Mouse (Mus musculus): ENCODE data around the gene Dbn1.

Dbn1 gene

GRCm38 (mm10) chr13:55510668-55511491 lies 23.0 kb upstream of the Dbn1 start:
- DNase-seq (ENCODE audit: low read depth, low spot score): no peak

- DNase-seq (ENCODE audit: low read depth, low spot score): no peak
Measured at GRCm38 (mm10) chr13:55510332-55510667, 22.4 kb upstream of the Dbn1 start.

DNA sequence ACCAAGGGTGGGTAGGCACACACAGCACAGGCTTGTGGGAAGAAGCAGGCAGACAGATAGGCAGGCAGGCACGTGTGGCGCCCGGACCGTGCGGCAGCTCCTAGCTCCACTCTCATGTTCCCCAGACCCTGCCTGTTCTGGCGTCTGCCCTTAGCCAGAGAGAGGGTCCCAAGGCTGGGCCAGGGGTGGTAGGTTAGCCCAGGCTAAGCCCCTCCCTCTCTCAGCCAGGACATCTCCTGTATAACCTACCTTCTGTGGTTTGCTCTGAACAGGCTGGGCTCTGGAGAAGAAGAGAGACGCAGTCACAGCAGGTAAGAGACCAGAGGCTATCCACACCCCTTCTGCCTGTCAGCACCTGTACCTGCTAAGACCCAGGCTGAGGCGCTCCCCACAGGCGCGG lies 20.6 kb upstream of the Dbn1 start:
- no peak for DNase-seq (ENCODE audit: low read depth, low spot score)

- peak; percentile 56 for DNase-seq (ENCODE audit: low read depth, low spot score)
Measured at GRCm38 (mm10) chr13:55507877-55508276, 20.0 kb upstream of the Dbn1 start.

- DNase-seq (ENCODE audit: low read depth, low spot score): no peak
Measured at GRCm38 (mm10) chr13:55506697-55507096, 18.8 kb upstream of the Dbn1 start.

DNA sequence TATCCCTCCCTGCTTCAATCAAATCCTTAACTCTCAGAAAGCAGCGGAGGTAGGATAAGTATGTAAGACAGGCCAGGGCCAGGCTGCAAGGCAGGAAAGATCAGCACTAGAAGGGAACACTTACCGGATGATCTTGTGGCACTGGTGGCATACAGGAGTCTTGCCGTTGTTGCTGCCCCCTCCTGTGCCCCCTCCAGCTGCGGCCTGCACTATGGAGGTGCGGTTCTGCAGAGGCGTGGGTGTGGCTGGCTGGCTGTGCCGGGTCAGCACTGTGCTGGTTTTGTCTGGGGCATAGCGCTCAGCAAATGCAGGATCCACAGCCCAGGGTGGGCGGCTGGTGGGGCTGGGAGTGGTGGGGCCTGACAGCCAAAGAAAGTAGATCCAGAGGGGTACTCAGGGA lies 17.9 kb upstream of the Dbn1 start:
- DNase-seq (ENCODE audit: low read depth, low spot score): no peak

- DNase-seq (ENCODE audit: low read depth, low spot score): no peak
Measured at GRCm38 (mm10) chr13:55504390-55504789, 16.5 kb upstream of the Dbn1 start.

GRCm38 (mm10) chr13:55502405-55502804 lies 14.5 kb upstream of the Dbn1 start:
- DNase-seq (ENCODE audit: low read depth, low spot score): no peak

DNA sequence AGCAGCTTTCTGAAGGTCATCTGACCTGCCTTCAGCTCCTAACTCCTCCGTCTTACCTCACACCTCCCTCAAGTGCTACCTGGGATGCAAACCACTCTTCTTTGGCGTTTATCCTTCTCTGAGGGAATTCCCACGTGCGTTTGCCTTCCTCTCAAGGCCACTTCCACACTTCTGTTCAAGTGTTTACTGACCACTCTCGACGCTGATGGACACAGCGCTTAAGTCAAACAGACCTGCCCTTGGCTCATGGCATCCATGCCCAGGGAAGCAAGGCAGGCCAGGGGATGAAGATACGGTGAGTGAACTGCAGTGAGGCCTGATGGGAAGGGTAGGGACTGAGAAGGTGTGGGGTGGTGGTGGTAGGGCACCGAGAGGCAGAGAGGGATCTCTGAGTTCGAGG lies 12.7 kb upstream of the Dbn1 start:
- no peak for DNase-seq (ENCODE audit: low read depth, low spot score)

- no peak for DNase-seq (ENCODE audit: low read depth, low spot score)
Measured at GRCm38 (mm10) chr13:55498906-55499305, 11.0 kb upstream of the Dbn1 start.

- DNase-seq (ENCODE audit: low read depth, low spot score): no peak
Measured at GRCm38 (mm10) chr13:55496661-55497060, 8.8 kb upstream of the Dbn1 start.

DNA sequence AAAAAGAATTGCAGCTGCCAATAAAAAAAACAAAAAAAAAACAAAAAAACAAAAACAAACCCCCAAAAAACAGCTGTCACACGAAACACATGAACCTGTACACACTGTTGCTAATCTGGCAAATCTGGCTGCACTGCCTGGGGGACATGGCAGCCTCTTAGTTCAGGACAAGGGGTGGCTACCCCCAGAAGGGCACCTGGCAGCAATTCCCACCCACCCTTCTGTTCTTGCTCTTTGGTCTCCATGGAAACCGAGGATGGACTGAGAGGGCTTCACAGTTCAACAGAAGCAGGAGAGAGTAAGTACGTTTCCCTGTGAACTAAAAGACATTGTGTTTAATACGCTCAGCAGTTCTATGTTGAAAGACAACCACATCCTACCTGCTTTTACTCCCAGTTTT lies 7.8 kb upstream of the Dbn1 start:
- DNase-seq (ENCODE audit: low read depth, low spot score): no peak

DNA sequence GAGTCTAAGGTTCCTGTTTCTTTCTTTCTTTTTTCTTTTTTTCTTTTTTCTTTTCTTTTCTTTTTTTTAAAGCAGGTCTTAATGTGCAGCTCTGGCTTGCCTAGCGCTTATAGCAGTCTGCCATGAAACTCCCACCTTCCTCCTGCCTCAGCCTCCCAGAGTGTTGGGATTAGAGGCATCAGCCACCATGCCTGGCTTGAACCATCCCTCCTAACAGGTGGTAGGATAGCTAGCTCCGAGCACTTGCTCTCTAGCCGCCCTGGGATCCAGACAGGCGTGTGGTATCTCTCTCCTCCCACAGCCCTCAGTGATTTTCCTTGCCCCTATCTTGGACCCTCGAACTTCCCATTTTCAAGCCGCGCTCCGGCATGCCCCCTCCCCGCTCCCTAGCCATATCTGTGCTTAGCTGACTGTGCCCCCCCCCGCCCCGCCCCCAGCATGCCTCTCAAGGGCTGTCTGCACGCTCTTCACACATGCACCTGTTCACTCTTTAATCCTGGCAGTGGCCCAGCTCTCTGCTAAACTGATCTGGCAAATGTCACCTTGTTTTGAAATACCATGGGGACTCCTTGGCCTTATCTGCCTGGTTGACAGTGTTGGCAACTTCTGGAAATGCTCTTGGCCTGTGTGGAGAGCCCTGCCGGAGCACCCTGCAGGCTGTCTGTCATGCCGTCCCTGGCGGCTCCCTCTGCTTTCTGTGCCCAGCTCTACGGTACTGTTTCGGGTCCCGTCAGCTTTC lies 7.1 kb upstream of the Dbn1 start:
- DNase-seq (ENCODE audit: low read depth, low spot score): no peak

- no peak for DNase-seq (ENCODE audit: low read depth, low spot score)
Measured at GRCm38 (mm10) chr13:55494257-55494656, 6.3 kb upstream of the Dbn1 start.

DNA sequence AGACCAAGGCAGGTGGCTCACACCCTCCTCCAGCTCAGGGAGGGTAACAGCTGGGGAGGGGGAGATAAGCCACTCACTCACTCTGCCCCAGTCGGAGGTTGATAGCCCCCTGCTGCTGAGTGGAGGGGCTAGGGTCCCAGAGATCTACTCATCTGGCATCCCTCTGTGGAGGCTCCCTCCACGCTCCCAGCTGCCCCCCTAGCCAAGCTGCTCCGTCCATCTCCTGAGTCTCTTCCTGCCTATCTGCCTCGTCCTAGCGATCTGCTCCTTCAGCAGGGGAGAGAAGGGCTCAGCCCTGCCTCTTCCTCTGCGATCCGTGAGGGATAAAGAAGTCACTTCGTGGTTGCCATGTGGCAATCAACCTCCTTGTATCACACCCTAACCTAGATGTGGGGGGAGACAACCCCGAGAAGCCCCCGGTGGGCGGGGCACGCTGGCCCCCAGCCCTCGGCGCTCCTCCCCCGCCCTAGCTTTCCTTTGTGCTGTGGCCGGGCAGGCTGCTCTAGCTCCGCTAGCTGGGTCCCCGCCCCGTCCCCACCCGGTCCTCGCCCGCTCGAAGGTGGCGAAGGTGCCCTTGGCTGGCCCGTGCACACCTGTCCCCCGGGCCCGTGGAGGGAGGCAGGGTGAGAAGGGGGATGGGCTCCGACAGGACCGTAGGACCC lies 864 bp downstream of the Dbn1 start:
- no peak for DNase-seq (ENCODE audit: low read depth, low spot score)

- DNase-seq (ENCODE audit: low read depth, low spot score): no peak
Measured at GRCm38 (mm10) chr13:55486029-55486794, 1.7 kb downstream of the Dbn1 start.

GRCm38 (mm10) chr13:55484520-55485088 lies 3.3 kb downstream of the Dbn1 start:
- no peak for DNase-seq (ENCODE audit: low read depth, low spot score)

DNA sequence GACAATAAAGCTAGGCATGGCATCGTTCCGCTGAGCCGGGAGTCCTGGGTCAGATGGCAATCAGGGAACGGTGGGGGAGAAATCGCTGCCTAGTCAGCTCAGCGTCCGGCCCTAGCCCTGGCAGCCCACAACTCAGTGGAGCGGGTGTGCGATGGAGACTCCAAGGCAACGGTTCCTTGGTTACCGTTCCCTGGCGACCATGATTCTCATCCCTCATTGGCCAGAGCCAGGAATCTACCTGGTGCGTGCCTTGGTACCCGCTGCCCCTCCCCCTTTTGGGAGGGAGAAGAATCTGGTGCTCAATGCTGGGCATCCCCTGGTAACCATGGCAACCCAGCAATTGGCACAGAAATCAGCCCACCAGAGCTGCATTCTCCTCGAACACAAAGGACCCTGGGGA lies 4.3 kb downstream of the Dbn1 start:
- DNase-seq (ENCODE audit: low read depth, low spot score): no peak

DNA sequence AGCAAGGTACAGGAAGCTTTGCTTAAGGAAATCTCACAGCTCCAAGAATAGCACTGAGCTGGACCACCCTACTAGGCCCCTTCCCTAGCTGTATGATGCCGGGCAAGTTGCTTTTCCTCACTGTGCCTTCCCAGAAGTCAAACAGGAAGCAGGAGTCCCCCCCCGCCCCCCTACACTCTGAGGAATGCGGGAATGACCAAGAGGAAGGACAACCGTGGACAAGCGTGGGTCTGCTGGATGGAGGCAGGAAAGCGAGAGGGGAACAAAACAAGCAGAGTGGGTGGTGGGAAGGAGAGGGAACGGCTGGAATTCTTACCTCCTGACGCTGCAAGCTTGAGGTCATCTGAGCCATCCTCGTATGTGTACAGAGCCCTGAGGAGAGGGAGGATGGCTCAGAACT lies 4.8 kb downstream of the Dbn1 start:
- DNase-seq (ENCODE audit: low read depth, low spot score): no peak

- no peak for DNase-seq (ENCODE audit: low read depth, low spot score)
Measured at GRCm38 (mm10) chr13:55482542-55482941, 5.4 kb downstream of the Dbn1 start.

GRCm38 (mm10) chr13:55479929-55480328 lies 8.0 kb downstream of the Dbn1 start:
- DNase-seq (ENCODE audit: low read depth, low spot score): no peak

GRCm38 (mm10) chr13:55479008-55479407 lies 8.9 kb downstream of the Dbn1 start:
- DNase-seq (ENCODE audit: low read depth, low spot score): no peak
